Mouse (Mus musculus) heart, embryonic 15.5 days (tissue): Measurements from ENCODE around the gene Cep55. TPM values are rescaled to one million over a fixed set of nuclear protein-coding genes. Genes with fewer than 3 reads are reported as not detected.

ENCODE experiments used
- ATAC-seq: fragments of 200-750 bp; cut with Nextera tagmentation; replicated peaks from 2 replicates; pipeline ENCODE4 v1.8.0; 2017; ENCODE audit warnings: low read depth, moderate TSS enrichment; ENCODE audit not compliant: insufficient number of reproducible peaks, insufficient read depth, low FRiP score
- H3K27ac ChIP-seq: fragments of 300-500 bp; sonication (generic); 2 replicates; pipeline ENCODE4 v1.5.1; 2015; ENCODE audit warnings: mild to moderate bottlenecking, inconsistent platforms
- H3K27me3 ChIP-seq: fragments of 300-500 bp; sonication (generic); 2 replicates; pipeline ENCODE4 v1.6.1; 2015; ENCODE audit warnings: inconsistent platforms
- H3K36me3 ChIP-seq: fragments of 300-500 bp; sonication (generic); 2 replicates; pipeline ENCODE4 v1.6.1; 2015; ENCODE audit warnings: mild to moderate bottlenecking, inconsistent platforms
- H3K4me1 ChIP-seq: fragments of 300-500 bp; sonication (generic); replicated peaks from 2 replicates; pipeline ENCODE4 v1.6.1; 2015; ENCODE audit warnings: inconsistent platforms
- H3K4me2 ChIP-seq: fragments of 300-500 bp; sonication (generic); 2 replicates; pipeline ENCODE4 v1.6.1; 2015; ENCODE audit warnings: inconsistent platforms, mild to moderate bottlenecking, moderate library complexity
- H3K4me3 ChIP-seq: fragments of 300-500 bp; sonication (generic); 2 replicates; pipeline ENCODE4 v1.5.1; 2015; ENCODE audit warnings: mild to moderate bottlenecking, inconsistent platforms
- H3K9ac ChIP-seq: fragments of 300-500 bp; sonication (generic); 2 replicates; pipeline ENCODE4 v1.6.1; 2015; ENCODE audit warnings: mild to moderate bottlenecking, inconsistent platforms
- H3K9me3 ChIP-seq: fragments of 300-500 bp; sonication (generic); replicated peaks from 2 replicates; pipeline ENCODE4 v1.6.1; 2016; ENCODE audit warnings: inconsistent platforms
- WGBS: fragments of 180-500 bp; shearing (Covaris S2); methylation state at CpG from one replicate; pipeline ENCODE4 v1.1.7; 2015; ENCODE audit warnings: mixed read lengths; 5-methylcytosine and 5-hydroxymethylcytosine counted together
- polyA plus RNA-seq: library from polyadenylated mRNA; unstranded; fragments of >200 nt; fragmentation: Nextera tagmentation; extraction: Ambion mirVana; gene quantifications from 2 replicates; pipeline ENCODE4 v1.2.1, GENCODE M21; 2015

Gene Cep55
- polyA plus RNA-seq: 24.6 and 26.4 TPM in 2 replicates

DNA sequence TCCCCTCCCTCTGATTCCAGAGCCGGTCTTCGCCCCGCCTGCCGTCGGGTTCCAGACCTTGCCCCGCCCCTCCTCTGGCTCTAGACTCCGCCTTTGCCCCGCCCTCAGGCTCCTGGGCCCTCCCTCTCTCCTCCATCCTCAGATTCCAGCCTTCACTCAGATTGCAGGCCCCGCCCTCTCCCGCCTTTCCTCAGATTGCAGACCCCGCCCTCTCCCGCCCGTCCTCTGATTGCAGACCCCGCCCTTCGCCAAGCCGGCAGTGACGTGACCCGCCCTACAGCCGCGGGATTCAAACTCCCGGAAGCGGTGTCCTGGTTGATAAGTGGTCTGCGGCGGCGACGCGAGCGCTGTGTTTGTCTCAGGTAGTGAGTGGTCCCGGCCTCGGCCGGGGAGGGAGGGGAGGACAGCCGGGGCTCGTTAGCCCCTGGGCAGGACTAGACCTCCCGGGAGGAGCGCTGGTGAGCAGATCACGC lies at the start of gene Cep55:
Cep55 (plus strand) TSS at position 292 of the 473 bp plus-strand sequence.
- H3K27me3 ChIP-seq: no peaks in the 10 kb centered on the region
- peaks cover 14% of the 10 kb centered on the region for H3K4me1 ChIP-seq
- H3K4me3 ChIP-seq: peak within 1 kb of the TSS; percentile 92
- peak; percentile 96 for ATAC-seq
- peak within 1 kb of the TSS; percentile 67 for H3K9ac ChIP-seq
- WGBS: under 1% methylated on average over 36 of the region's 36 CpGs
- H3K4me2 ChIP-seq: peak within 1 kb of the TSS; percentile 85
- peaks cover 19% of the 10 kb centered on the region for H3K36me3 ChIP-seq
- peak within 1 kb of the TSS; percentile 52 for H3K27ac ChIP-seq
- H3K9me3 ChIP-seq: no peaks in the 10 kb centered on the region

- WGBS: 54% methylated on average over 1 of the region's 1 CpGs
- Histone ChIP-seq H3K36me3 (no peaks in the 10 kb centered on the region), H3K27ac (no peak overlapping the region), H3K9ac (no peak overlapping the region), H3K27me3 (no peaks in the 10 kb centered on the region), H3K9me3 (no peaks in the 10 kb centered on the region), H3K4me3 (no peak overlapping the region), H3K4me1 (peaks cover 6% of the 10 kb centered on the region), H3K4me2 (no peak overlapping the region)
- ATAC-seq: no peak
Observed at GRCm38 (mm10) chr19:38011379-38011778, 43.4 kb upstream of the Cep55 start.

GRCm38 (mm10) chr19:38014443-38014842 lies 40.4 kb upstream of the Cep55 start:
- Histone ChIP-seq H3K4me3 (no peak overlapping the region), H3K27me3 (no peaks in the 10 kb centered on the region), H3K36me3 (no peaks in the 10 kb centered on the region), H3K4me1 (peaks cover 6% of the 10 kb centered on the region), H3K27ac (no peak overlapping the region), H3K9me3 (no peaks in the 10 kb centered on the region), H3K9ac (no peak overlapping the region), H3K4me2 (no peak overlapping the region)
- no peak for ATAC-seq
- WGBS: 63% methylated on average over 5 of the region's 5 CpGs

GRCm38 (mm10) chr19:38015180-38015872 lies 39.5 kb upstream of the Cep55 start:
- H3K4me3 ChIP-seq: no peak overlapping the region
- no peak overlapping the region for H3K4me2 ChIP-seq
- peak; percentile 77 for ATAC-seq
- H3K27me3 ChIP-seq: no peaks in the 10 kb centered on the region
- H3K4me1 ChIP-seq: peaks cover 6% of the 10 kb centered on the region
- no peaks in the 10 kb centered on the region for H3K36me3 ChIP-seq
- WGBS: 26% methylated on average over 1 of the region's 1 CpGs
- no peaks in the 10 kb centered on the region for H3K9me3 ChIP-seq
- H3K9ac ChIP-seq: no peak overlapping the region
- 0 out of 2 replicates have a peak overlapping the region, but pooled peaks have one; percentile 18 for H3K27ac ChIP-seq

DNA sequence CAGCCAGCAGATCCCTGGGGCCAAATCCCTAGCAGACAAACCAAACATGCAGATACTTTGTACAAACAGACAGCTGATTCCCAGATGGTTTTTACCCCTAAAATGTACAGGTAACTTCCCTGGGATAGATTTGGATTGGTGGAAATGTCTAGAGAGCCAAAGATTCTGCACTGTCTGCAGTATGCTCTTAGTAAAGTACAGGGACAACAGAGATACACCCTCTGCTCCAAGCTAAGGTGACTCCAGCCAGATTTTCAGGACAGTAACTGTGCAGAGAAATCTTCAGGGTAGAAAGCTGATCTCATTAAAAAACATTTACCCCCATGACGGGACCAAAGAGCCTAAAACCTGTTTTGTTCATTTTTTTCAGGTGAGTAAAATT lies 38.9 kb upstream of the Cep55 start:
- no peaks in the 10 kb centered on the region for H3K36me3 ChIP-seq
- no peaks in the 10 kb centered on the region for H3K27me3 ChIP-seq
- H3K4me1 ChIP-seq: peaks cover 6% of the 10 kb centered on the region
- H3K9me3 ChIP-seq: no peaks in the 10 kb centered on the region
- no peak for ATAC-seq
- no peak overlapping the region for H3K9ac ChIP-seq
- no peak overlapping the region for H3K4me2 ChIP-seq
- 67% methylated on average over 1 of the region's 1 CpGs for WGBS
- no peak overlapping the region for H3K4me3 ChIP-seq
- no peak overlapping the region for H3K27ac ChIP-seq

GRCm38 (mm10) chr19:38022710-38023109 lies 32.1 kb upstream of the Cep55 start:
- Histone ChIP-seq H3K4me2 (no peak overlapping the region), H3K4me3 (no peak overlapping the region), H3K27ac (no peak overlapping the region), H3K9me3 (no peaks in the 10 kb centered on the region), H3K36me3 (no peaks in the 10 kb centered on the region), H3K27me3 (no peaks in the 10 kb centered on the region), H3K4me1 (peaks cover 31% of the 10 kb centered on the region), H3K9ac (no peak overlapping the region)
- no peak for ATAC-seq
- WGBS: 42% methylated on average over 4 of the region's 4 CpGs

DNA sequence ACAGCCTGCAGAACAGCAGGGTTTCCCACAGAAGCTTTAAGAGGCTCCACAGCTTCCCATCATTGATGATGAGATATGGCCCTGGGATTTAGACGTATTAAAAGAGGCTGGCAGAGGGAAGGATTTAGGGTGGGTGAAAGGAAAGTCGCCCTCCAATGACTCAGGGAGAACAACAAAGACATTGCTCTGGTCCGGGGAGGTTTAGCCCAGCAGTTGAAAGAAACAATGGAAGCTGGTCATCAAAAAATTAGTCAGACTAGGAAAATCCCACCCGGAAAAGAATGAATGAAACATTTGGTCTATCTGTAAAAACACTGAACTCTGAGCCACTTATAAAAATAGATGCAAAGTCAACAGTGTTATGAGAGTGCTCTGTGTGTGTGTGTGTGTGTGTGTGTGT lies 31.2 kb upstream of the Cep55 start:
- Histone ChIP-seq H3K4me2 (no peak overlapping the region), H3K4me3 (no peak overlapping the region), H3K4me1 (peaks cover 38% of the 10 kb centered on the region), H3K9me3 (no peaks in the 10 kb centered on the region), H3K27me3 (no peaks in the 10 kb centered on the region), H3K27ac (no peak overlapping the region), H3K9ac (no peak overlapping the region), H3K36me3 (no peaks in the 10 kb centered on the region)
- no peak for ATAC-seq
- 73% methylated on average over 4 of the region's 4 CpGs for WGBS

DNA sequence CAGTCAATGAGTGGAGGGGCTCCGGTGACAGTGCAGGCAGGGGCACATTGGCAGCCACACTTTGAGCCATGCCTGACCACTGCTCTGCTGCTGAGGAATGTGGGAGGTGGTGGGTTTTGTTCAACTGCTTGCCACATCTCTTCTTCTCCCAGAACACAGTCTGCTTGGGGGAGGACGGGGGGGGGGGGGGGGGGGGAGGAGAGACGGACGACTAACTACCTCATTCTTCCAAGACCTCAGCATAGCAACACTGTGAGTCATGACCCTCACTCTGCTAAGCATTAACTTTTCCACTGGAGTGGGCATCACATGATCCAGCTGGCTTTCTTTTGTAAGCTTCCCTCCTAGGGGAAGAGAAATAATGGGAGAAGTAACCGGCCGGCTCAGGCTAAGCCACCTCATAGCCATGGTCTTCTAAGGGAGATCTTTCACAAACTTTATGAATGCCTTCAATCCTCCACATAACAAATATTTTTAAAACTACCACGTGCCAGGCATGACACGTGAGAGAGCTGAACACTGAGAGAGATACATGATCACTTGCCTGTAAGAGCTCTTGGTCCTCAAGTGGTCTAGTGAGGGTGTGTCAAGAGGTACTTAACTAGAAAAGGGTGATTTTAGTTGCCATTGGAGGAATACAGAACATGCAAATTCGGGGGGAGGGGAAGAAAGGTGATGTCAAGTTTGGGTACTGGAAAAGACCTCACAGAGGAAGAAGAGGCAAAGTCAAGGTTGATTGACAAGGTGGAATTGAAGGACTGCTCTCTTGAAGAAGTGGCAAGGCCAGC lies 29.4 kb upstream of the Cep55 start:
- H3K36me3 ChIP-seq: no peaks in the 10 kb centered on the region
- peak overlapping the region; percentile 35 for H3K27ac ChIP-seq
- H3K27me3 ChIP-seq: no peaks in the 10 kb centered on the region
- WGBS: 34% methylated on average over 7 of the region's 9 CpGs
- H3K4me1 ChIP-seq: peaks cover 43% of the 10 kb centered on the region
- no peaks in the 10 kb centered on the region for H3K9me3 ChIP-seq
- no peak overlapping the region for H3K9ac ChIP-seq
- H3K4me2 ChIP-seq: 0 out of 2 replicates have a peak overlapping the region, but pooled peaks have one; percentile 17
- H3K4me3 ChIP-seq: no peak overlapping the region
- peak; percentile 58 for ATAC-seq

- H3K9me3 ChIP-seq: no peaks in the 10 kb centered on the region
- no peak for ATAC-seq
- H3K4me1 ChIP-seq: peaks cover 47% of the 10 kb centered on the region
- peak overlapping the region; percentile 35 for H3K27ac ChIP-seq
- H3K4me2 ChIP-seq: no peak overlapping the region
- no peak overlapping the region for H3K9ac ChIP-seq
- no peaks in the 10 kb centered on the region for H3K36me3 ChIP-seq
- WGBS: 67% methylated on average over 8 of the region's 8 CpGs
- 0 out of 2 replicates have a peak, but pooled peaks cover under 1% of the 10 kb centered on the region for H3K27me3 ChIP-seq
- H3K4me3 ChIP-seq: no peak overlapping the region
Observed at GRCm38 (mm10) chr19:38026211-38026624, 28.6 kb upstream of the Cep55 start.

- Histone ChIP-seq H3K4me2 (no peak overlapping the region), H3K4me1 (peaks cover 49% of the 10 kb centered on the region), H3K27ac (peak overlapping the region; percentile 34), H3K36me3 (no peaks in the 10 kb centered on the region), H3K9ac (no peak overlapping the region), H3K4me3 (no peak overlapping the region), H3K9me3 (no peaks in the 10 kb centered on the region), H3K27me3 (0 out of 2 replicates have a peak, but pooled peaks cover 4% of the 10 kb centered on the region)
- 81% methylated on average over 6 of the region's 6 CpGs for WGBS
- no peak for ATAC-seq
Observed at GRCm38 (mm10) chr19:38027389-38027788, 27.4 kb upstream of the Cep55 start.

DNA sequence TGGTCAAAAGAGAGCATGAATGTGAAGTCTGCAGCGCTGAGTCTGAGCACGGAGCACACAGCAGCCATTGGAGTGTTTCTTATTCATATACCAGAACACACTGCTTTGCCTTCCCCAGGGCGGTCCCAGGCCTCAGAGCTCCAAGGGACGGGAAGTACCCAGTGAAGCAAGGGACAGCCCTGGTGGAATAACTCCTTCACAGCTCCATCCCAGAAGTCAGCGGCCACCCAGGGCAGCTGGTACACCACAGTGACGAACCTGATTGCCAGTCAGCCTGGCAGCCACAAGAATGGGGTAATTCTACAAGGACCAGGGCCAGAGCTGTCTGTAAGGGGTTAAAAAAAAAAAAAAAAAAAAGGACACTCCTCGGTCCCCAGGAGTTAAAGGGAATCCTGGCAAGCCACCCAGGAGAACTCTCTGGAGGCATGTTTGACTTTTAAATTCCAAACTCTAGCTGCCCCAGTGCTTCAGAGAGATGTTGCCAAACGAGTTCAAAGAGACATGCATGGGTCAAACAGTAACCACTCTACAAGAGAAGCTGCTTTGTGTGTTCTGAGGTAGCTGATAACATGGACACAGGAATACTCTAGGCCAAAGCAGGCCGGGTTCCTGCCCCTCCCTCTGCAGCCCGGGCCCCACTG lies 26.8 kb upstream of the Cep55 start:
- 49% methylated on average over 10 of the region's 10 CpGs for WGBS
- Histone ChIP-seq H3K4me3 (no peak overlapping the region), H3K27me3 (0 out of 2 replicates have a peak, but pooled peaks cover 4% of the 10 kb centered on the region), H3K4me2 (no peak overlapping the region), H3K9me3 (no peaks in the 10 kb centered on the region), H3K27ac (peak overlapping the region; percentile 34), H3K4me1 (peaks cover 47% of the 10 kb centered on the region), H3K36me3 (no peaks in the 10 kb centered on the region), H3K9ac (no peak overlapping the region)
- no peak for ATAC-seq
